Mouse (Mus musculus): ENCODE data around the gene Mlh1.

- TF ChIP-seq CTCF (IDR thresholded peaks at IDR 0.05; ENCODE audit: low read depth, low read length) = no peak
- TF ChIP-seq POLR2A (IDR thresholded peaks at IDR 0.05; ENCODE audit: borderline replicate concordance, low read depth, low read length) = no peak
These were observed 36.9 kb downstream of the Mlh1 start for GRCm38 (mm10) chr9:111234701-111235100.
